Mouse (Mus musculus) forebrain, embryonic 15.5 days (tissue): ENCODE measurements around the gene Sema6d. TPM values are rescaled to one million over a fixed set of nuclear protein-coding genes. Genes with fewer than 3 reads are reported as not detected.

Experiments
- ATAC-seq: fragments of 200-750 bp; cut with Nextera tagmentation; replicated peaks from 2 replicates; pipeline ENCODE4 v1.8.0; 2017; ENCODE audit warnings: mild to moderate bottlenecking, moderate TSS enrichment, moderate library complexity
- H3K27ac ChIP-seq: fragments of 300-500 bp; sonication (generic); replicated peaks from 2 replicates; pipeline ENCODE4 v1.5.1; 2015; ENCODE audit warnings: mild to moderate bottlenecking, inconsistent platforms
- H3K27me3 ChIP-seq: fragments of 300-500 bp; sonication (generic); 2 replicates; pipeline ENCODE4 v1.6.1; 2015; ENCODE audit warnings: inconsistent platforms
- H3K36me3 ChIP-seq: fragments of 300-500 bp; sonication (generic); 2 replicates; pipeline ENCODE4 v1.6.1; 2015; ENCODE audit warnings: mild to moderate bottlenecking, inconsistent platforms
- H3K4me1 ChIP-seq: fragments of 300-500 bp; sonication (generic); 2 replicates; pipeline ENCODE4 v1.6.1; 2015; ENCODE audit warnings: inconsistent platforms
- H3K4me2 ChIP-seq: fragments of 300-500 bp; sonication (generic); replicated peaks from 2 replicates; pipeline ENCODE4 v1.6.1; 2015; ENCODE audit warnings: mild to moderate bottlenecking, inconsistent platforms
- H3K4me3 ChIP-seq: fragments of 300-500 bp; sonication (generic); 2 replicates; pipeline ENCODE4 v1.5.1; 2015; ENCODE audit warnings: mild to moderate bottlenecking, inconsistent platforms
- H3K9ac ChIP-seq: fragments of 300-500 bp; sonication (generic); replicated peaks from 2 replicates; pipeline ENCODE4 v1.6.1; 2015; ENCODE audit warnings: mild to moderate bottlenecking, inconsistent platforms
- H3K9me3 ChIP-seq: fragments of 300-500 bp; sonication (generic); 2 replicates; pipeline ENCODE4 v1.6.1; 2016; ENCODE audit warnings: inconsistent platforms
- WGBS: fragments of 180-500 bp; shearing (Covaris S2); methylation state at CpG from one replicate; pipeline ENCODE4 v1.1.7; 2015; ENCODE audit warnings: mixed read lengths; 5-methylcytosine and 5-hydroxymethylcytosine counted together
- polyA plus RNA-seq: library from polyadenylated mRNA; unstranded; fragments of >200 nt; fragmentation: Nextera tagmentation; extraction: Ambion mirVana; gene quantifications from 2 replicates; pipeline ENCODE4 v1.2.1, GENCODE M21; 2015

Sema6d gene
- polyA plus RNA-seq, result 28.7 and 31.0 TPM in 2 replicates

GRCm38 (mm10) chr2:124089813-124090230 lies at the start of gene Sema6d:
Gene Sema6d, plus strand, starts transcription at chr2:124089969.
- peak within 1 kb of the TSS; percentile 75 for H3K4me3 ChIP-seq
- 2% methylated on average over 28 of the region's 29 CpGs for WGBS
- H3K4me2 ChIP-seq, result peak within 1 kb of the TSS; percentile 97
- no peaks in the 10 kb centered on the region for H3K36me3 ChIP-seq
- peak within 1 kb of the TSS; percentile 73 for H3K9ac ChIP-seq
- H3K4me1 ChIP-seq, result peaks cover 22% of the 10 kb centered on the region
- ATAC-seq, result peak; percentile 80
- H3K9me3 ChIP-seq, result no peaks in the 10 kb centered on the region
- peak within 1 kb of the TSS; percentile 49 for H3K27ac ChIP-seq
- no peaks in the 10 kb centered on the region for H3K27me3 ChIP-seq

- 84% methylated on average over 3 of the region's 3 CpGs for WGBS
- ATAC-seq, result no peak
Observed at GRCm38 (mm10) chr2:124059910-124060309, 29.9 kb upstream of the Sema6d start.

GRCm38 (mm10) chr2:124068380-124068779 lies 21.4 kb upstream of the Sema6d start:
- H3K9ac ChIP-seq, result no peak overlapping the region
- H3K27me3 ChIP-seq, result no peaks in the 10 kb centered on the region
- no peak for ATAC-seq
- H3K4me2 ChIP-seq, result no peak overlapping the region
- 77% methylated on average over 4 of the region's 4 CpGs for WGBS
- no peak overlapping the region for H3K27ac ChIP-seq
- H3K9me3 ChIP-seq, result no peaks in the 10 kb centered on the region
- no peaks in the 10 kb centered on the region for H3K36me3 ChIP-seq
- H3K4me1 ChIP-seq, result no peaks in the 10 kb centered on the region
- H3K4me3 ChIP-seq, result no peak overlapping the region

More at GRCm38 (mm10) chr2:124059910-124060309, 29.9 kb upstream of the Sema6d start:
- Histone ChIP-seq H3K9ac (no peak overlapping the region), H3K4me1 (no peaks in the 10 kb centered on the region), H3K4me2 (no peak overlapping the region), H3K4me3 (no peak overlapping the region), H3K9me3 (no peaks in the 10 kb centered on the region), H3K27me3 (no peaks in the 10 kb centered on the region), H3K36me3 (no peaks in the 10 kb centered on the region), H3K27ac (no peak overlapping the region)

- no peaks in the 10 kb centered on the region for H3K9me3 ChIP-seq
- no peak overlapping the region for H3K4me3 ChIP-seq
- no peak overlapping the region for H3K4me2 ChIP-seq
- H3K27me3 ChIP-seq, result no peaks in the 10 kb centered on the region
- H3K4me1 ChIP-seq, result no peaks in the 10 kb centered on the region
- 65% methylated on average over 2 of the region's 2 CpGs for WGBS
- H3K9ac ChIP-seq, result no peak overlapping the region
- ATAC-seq, result no peak
- no peak overlapping the region for H3K27ac ChIP-seq
- no peaks in the 10 kb centered on the region for H3K36me3 ChIP-seq
Observed at GRCm38 (mm10) chr2:124070664-124071063, 19.1 kb upstream of the Sema6d start.

- Histone ChIP-seq H3K27me3 (no peaks in the 10 kb centered on the region), H3K4me1 (no peaks in the 10 kb centered on the region), H3K4me2 (no peak overlapping the region), H3K9ac (no peak overlapping the region), H3K9me3 (no peaks in the 10 kb centered on the region), H3K36me3 (no peaks in the 10 kb centered on the region), H3K27ac (no peak overlapping the region), H3K4me3 (no peak overlapping the region)
- 24% methylated on average over 2 of the region's 2 CpGs for WGBS
- no peak for ATAC-seq
Observed at GRCm38 (mm10) chr2:124071380-124071779, 18.4 kb upstream of the Sema6d start.

- Histone ChIP-seq H3K36me3 (no peaks in the 10 kb centered on the region), H3K27me3 (no peaks in the 10 kb centered on the region), H3K4me3 (peak overlapping the region; percentile 75), H3K27ac (peak overlapping the region; percentile 49), H3K4me2 (peak overlapping the region; percentile 97), H3K9me3 (no peaks in the 10 kb centered on the region), H3K9ac (peak overlapping the region; percentile 73), H3K4me1 (peaks cover 22% of the 10 kb centered on the region)
- ATAC-seq, result peak; percentile 83
- WGBS, result under 1% methylated on average over 49 of the region's 49 CpGs
Observed at GRCm38 (mm10) chr2:124090231-124091141, 717 bp downstream of the Sema6d start.

GRCm38 (mm10) chr2:124099697-124100096 lies 9.9 kb downstream of the Sema6d start:
- H3K4me3 ChIP-seq, result no peak overlapping the region
- WGBS, result 59% methylated on average over 1 of the region's 1 CpGs
- no peaks in the 10 kb centered on the region for H3K27me3 ChIP-seq
- H3K4me1 ChIP-seq, result peaks cover 21% of the 10 kb centered on the region
- ATAC-seq, result no peak
- H3K36me3 ChIP-seq, result no peaks in the 10 kb centered on the region
- H3K27ac ChIP-seq, result no peak overlapping the region
- H3K9ac ChIP-seq, result no peak overlapping the region
- H3K9me3 ChIP-seq, result no peaks in the 10 kb centered on the region
- H3K4me2 ChIP-seq, result no peak overlapping the region

GRCm38 (mm10) chr2:124100486-124101200 lies 10.9 kb downstream of the Sema6d start:
- no peaks in the 10 kb centered on the region for H3K9me3 ChIP-seq
- H3K4me2 ChIP-seq, result no peak overlapping the region
- H3K27ac ChIP-seq, result peak overlapping the region; percentile 56
- peak; percentile 91 for ATAC-seq
- peak overlapping the region; percentile 7; the same call in 1 of the 2 replicates for H3K9ac ChIP-seq
- no peak overlapping the region for H3K4me3 ChIP-seq
- H3K4me1 ChIP-seq, result peaks cover 21% of the 10 kb centered on the region
- H3K36me3 ChIP-seq, result no peaks in the 10 kb centered on the region
- no peaks in the 10 kb centered on the region for H3K27me3 ChIP-seq
- 13% methylated on average over 9 of the region's 9 CpGs for WGBS

GRCm38 (mm10) chr2:124101201-124101517 lies 11.4 kb downstream of the Sema6d start:
- no peak overlapping the region for H3K4me2 ChIP-seq
- 0 out of 2 replicates have a peak overlapping the region, but pooled peaks have one; percentile 7 for H3K9ac ChIP-seq
- no peak overlapping the region for H3K4me3 ChIP-seq
- ATAC-seq, result no peak
- peak overlapping the region; percentile 56 for H3K27ac ChIP-seq
- H3K36me3 ChIP-seq, result no peaks in the 10 kb centered on the region
- no peaks in the 10 kb centered on the region for H3K9me3 ChIP-seq
- H3K4me1 ChIP-seq, result peaks cover 21% of the 10 kb centered on the region
- no peaks in the 10 kb centered on the region for H3K27me3 ChIP-seq

- no peaks in the 10 kb centered on the region for H3K27me3 ChIP-seq
- H3K9ac ChIP-seq, result no peak overlapping the region
- H3K27ac ChIP-seq, result peak overlapping the region; percentile 29
- H3K4me2 ChIP-seq, result no peak overlapping the region
- no peaks in the 10 kb centered on the region for H3K9me3 ChIP-seq
- H3K36me3 ChIP-seq, result no peaks in the 10 kb centered on the region
- H3K4me1 ChIP-seq, result peaks cover 21% of the 10 kb centered on the region
- H3K4me3 ChIP-seq, result no peak overlapping the region
- peak; percentile 36; the same call in 1 of the 2 replicates for ATAC-seq
- 16% methylated on average over 5 of the region's 5 CpGs for WGBS
Observed at GRCm38 (mm10) chr2:124101580-124101979, 11.8 kb downstream of the Sema6d start.

- H3K9ac ChIP-seq, result no peak overlapping the region
- H3K27ac ChIP-seq, result no peak overlapping the region
- no peaks in the 10 kb centered on the region for H3K27me3 ChIP-seq
- no peak overlapping the region for H3K4me3 ChIP-seq
- peaks cover 21% of the 10 kb centered on the region for H3K4me1 ChIP-seq
- H3K36me3 ChIP-seq, result no peaks in the 10 kb centered on the region
- H3K9me3 ChIP-seq, result no peaks in the 10 kb centered on the region
- H3K4me2 ChIP-seq, result no peak overlapping the region
- no peak for ATAC-seq
Observed at GRCm38 (mm10) chr2:124103277-124103676, 13.5 kb downstream of the Sema6d start.
